Mouse (Mus musculus): ENCODE measurements around the gene Adk. TPM values are rescaled to one million over a fixed set of nuclear protein-coding genes. Genes with fewer than 3 reads are reported as not detected.

Gene Adk
- polyA plus RNA-seq, 1 experiment from 2014 or later, result 197 TPM

DNA sequence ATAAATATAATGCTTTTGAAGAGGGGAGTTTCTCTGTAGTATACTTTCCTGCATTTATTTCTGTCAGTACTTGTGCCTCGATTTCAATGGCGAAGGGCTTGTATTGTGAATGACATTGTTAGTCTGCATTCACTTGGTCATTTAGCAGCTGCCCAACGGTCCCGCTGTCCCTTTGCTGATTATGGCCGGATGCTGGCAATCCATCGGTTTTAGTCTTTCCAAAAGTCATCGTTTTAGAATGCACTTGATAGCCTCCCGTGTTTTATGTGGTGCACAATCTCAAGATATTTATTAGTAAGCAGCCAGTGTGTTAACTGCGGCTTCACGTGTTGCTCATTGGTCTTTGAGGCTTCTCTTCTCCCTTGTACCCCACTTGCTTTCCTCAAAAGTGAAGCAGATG is 113.3 kb downstream of the Adk start:
- H3K9ac ChIP-seq, result no peak overlapping the region
- no peak overlapping the region for H3K4me3 ChIP-seq (replicated peaks)
- H3K9me3 ChIP-seq (replicated peaks), result no peaks in the 10 kb centered on the region
- no peaks in the 10 kb centered on the region for H3K4me1 ChIP-seq (replicated peaks)
- no peak for ATAC-seq (ENCODE audit: insufficient read depth)
- no peak overlapping the region for H3K4me2 ChIP-seq
- 85% methylated on average over 10 of the region's 10 CpGs for WGBS (ENCODE audit: insufficient replicate concordance)
- no peak overlapping the region for H3K27ac ChIP-seq (replicated peaks)
- 0 out of 2 replicates have a peak, but pooled peaks cover 3% of the 10 kb centered on the region for H3K36me3 ChIP-seq (replicated peaks)
- no peaks in the 10 kb centered on the region for H3K27me3 ChIP-seq

- ATAC-seq (ENCODE audit: insufficient read depth), result no peak
- Histone ChIP-seq H3K27me3 (no peaks in the 10 kb centered on the region), H3K9ac (no peak overlapping the region), H3K9me3 (replicated peaks) (no peaks in the 10 kb centered on the region), H3K4me3 (replicated peaks) (no peak overlapping the region), H3K4me1 (replicated peaks) (no peaks in the 10 kb centered on the region), H3K27ac (replicated peaks) (no peak overlapping the region), H3K4me2 (no peak overlapping the region), H3K36me3 (replicated peaks) (0 out of 2 replicates have a peak, but pooled peaks cover 3% of the 10 kb centered on the region)
- WGBS (ENCODE audit: insufficient replicate concordance), result 91% methylated on average over 3 of the region's 3 CpGs
These were observed 113.7 kb downstream of the Adk start for GRCm38 (mm10) chr14:21166114-21166513.

GRCm38 (mm10) chr14:21173973-21174745 is 121.8 kb downstream of the Adk start:
- no peaks in the 10 kb centered on the region for H3K27me3 ChIP-seq
- no peak overlapping the region for H3K4me3 ChIP-seq (replicated peaks)
- H3K9ac ChIP-seq, result no peak overlapping the region
- H3K36me3 ChIP-seq (replicated peaks), result 0 out of 2 replicates have a peak, but pooled peaks cover 3% of the 10 kb centered on the region
- no peak overlapping the region for H3K27ac ChIP-seq (replicated peaks)
- H3K4me1 ChIP-seq (replicated peaks), result no peaks in the 10 kb centered on the region
- no peak overlapping the region for H3K4me2 ChIP-seq
- H3K9me3 ChIP-seq (replicated peaks), result no peaks in the 10 kb centered on the region
- ATAC-seq (ENCODE audit: insufficient read depth), result no peak
- 63% methylated on average over 1 of the region's 1 CpGs for WGBS (ENCODE audit: insufficient replicate concordance)

GRCm38 (mm10) chr14:21174804-21175203 is 122.4 kb downstream of the Adk start:
- Histone ChIP-seq H3K4me3 (replicated peaks) (no peak overlapping the region), H3K27ac (replicated peaks) (no peak overlapping the region), H3K9ac (no peak overlapping the region), H3K9me3 (replicated peaks) (no peaks in the 10 kb centered on the region), H3K4me1 (replicated peaks) (no peaks in the 10 kb centered on the region), H3K4me2 (no peak overlapping the region), H3K27me3 (no peaks in the 10 kb centered on the region), H3K36me3 (replicated peaks) (0 out of 2 replicates have a peak, but pooled peaks cover 3% of the 10 kb centered on the region)
- no peak for ATAC-seq (ENCODE audit: insufficient read depth)
- 60% methylated on average over 2 of the region's 2 CpGs for WGBS (ENCODE audit: insufficient replicate concordance)

DNA sequence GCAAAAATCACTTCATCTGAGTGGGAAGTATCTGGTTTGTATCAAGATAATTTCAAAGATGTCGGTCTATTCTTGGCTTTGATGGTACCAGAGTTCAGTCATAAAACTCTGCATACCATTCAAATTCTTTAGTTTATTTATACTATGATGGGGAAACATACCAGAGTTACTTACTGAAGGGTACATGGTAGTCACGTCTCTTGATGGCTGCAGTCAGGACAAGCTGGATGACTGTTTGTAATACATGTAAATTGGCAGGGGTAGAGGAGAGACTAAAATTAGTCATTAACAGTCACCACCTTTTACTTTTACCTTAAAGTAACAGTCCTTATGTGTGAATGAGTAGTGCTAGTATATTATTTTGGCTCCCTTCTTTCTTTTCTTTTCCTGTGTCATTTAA is 125.4 kb downstream of the Adk start:
- Histone ChIP-seq H3K9me3 (replicated peaks) (no peaks in the 10 kb centered on the region), H3K4me3 (replicated peaks) (no peak overlapping the region), H3K9ac (no peak overlapping the region), H3K4me2 (no peak overlapping the region), H3K27ac (replicated peaks) (no peak overlapping the region), H3K36me3 (replicated peaks) (0 out of 2 replicates have a peak, but pooled peaks cover 3% of the 10 kb centered on the region), H3K27me3 (no peaks in the 10 kb centered on the region), H3K4me1 (replicated peaks) (no peaks in the 10 kb centered on the region)
- WGBS (ENCODE audit: insufficient replicate concordance), result 80% methylated on average over 2 of the region's 2 CpGs
- no peak for ATAC-seq (ENCODE audit: insufficient read depth)

- no peaks in the 10 kb centered on the region for H3K9me3 ChIP-seq (replicated peaks)
- 75% methylated on average over 6 of the region's 6 CpGs for WGBS (ENCODE audit: insufficient replicate concordance)
- H3K4me3 ChIP-seq (replicated peaks), result no peak overlapping the region
- no peak overlapping the region for H3K27ac ChIP-seq (replicated peaks)
- 0 out of 2 replicates have a peak, but pooled peaks cover 3% of the 10 kb centered on the region for H3K36me3 ChIP-seq (replicated peaks)
- no peaks in the 10 kb centered on the region for H3K4me1 ChIP-seq (replicated peaks)
- ATAC-seq (ENCODE audit: insufficient read depth), result no peak
- no peak overlapping the region for H3K4me2 ChIP-seq
- no peaks in the 10 kb centered on the region for H3K27me3 ChIP-seq
- H3K9ac ChIP-seq, result no peak overlapping the region
These were observed 126.0 kb downstream of the Adk start for GRCm38 (mm10) chr14:21178356-21178755.

DNA sequence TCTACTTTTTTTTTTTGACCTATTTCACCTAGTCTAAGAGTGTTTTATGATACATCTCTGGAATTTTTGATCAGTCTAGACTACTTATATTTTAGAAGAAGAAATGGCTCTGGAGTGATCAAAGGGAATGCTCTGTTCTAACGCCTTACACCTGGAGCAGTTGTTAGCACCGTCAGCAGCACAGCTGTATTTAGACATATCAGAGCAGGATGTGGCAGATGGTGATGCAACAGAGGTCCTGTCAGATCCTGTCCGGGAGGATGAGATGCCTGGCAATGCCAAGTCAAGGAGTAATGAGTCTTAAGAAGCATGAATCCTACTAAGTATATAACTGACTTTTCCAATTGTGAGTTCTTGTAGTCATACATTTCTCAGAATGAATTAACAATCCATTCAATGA is 128.7 kb downstream of the Adk start:
- 0 out of 2 replicates have a peak, but pooled peaks cover 4% of the 10 kb centered on the region for H3K36me3 ChIP-seq (replicated peaks)
- no peaks in the 10 kb centered on the region for H3K4me1 ChIP-seq (replicated peaks)
- H3K4me2 ChIP-seq, result no peak overlapping the region
- ATAC-seq (ENCODE audit: insufficient read depth), result no peak
- H3K4me3 ChIP-seq (replicated peaks), result no peak overlapping the region
- H3K9ac ChIP-seq, result no peak overlapping the region
- no peaks in the 10 kb centered on the region for H3K27me3 ChIP-seq
- H3K9me3 ChIP-seq (replicated peaks), result no peaks in the 10 kb centered on the region
- WGBS (ENCODE audit: insufficient replicate concordance), result 54% methylated on average over 3 of the region's 3 CpGs
- H3K27ac ChIP-seq (replicated peaks), result no peak overlapping the region

DNA sequence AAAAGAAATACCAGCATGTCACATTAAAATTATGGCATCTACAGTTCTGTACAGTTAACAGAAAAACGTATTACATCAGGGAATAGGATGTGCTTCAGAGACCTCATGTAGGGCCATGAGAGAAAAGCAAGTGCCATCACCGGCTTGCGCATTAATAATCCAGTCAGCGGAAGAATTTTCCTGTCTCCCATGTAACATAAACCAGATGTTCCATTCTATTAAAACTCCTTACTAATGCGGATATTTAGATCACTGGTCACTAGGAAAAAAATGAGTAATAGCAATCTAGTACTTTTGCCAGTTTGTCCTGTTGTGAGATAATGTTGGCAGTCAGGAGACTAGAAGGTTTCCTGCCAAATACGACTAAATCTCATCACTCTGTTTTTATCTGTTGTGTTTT is 139.6 kb downstream of the Adk start:
- WGBS (ENCODE audit: insufficient replicate concordance), result 77% methylated on average over 6 of the region's 6 CpGs
- Histone ChIP-seq H3K9ac (no peak overlapping the region), H3K4me3 (replicated peaks) (no peak overlapping the region), H3K9me3 (replicated peaks) (no peaks in the 10 kb centered on the region), H3K4me2 (no peak overlapping the region), H3K27ac (replicated peaks) (no peak overlapping the region), H3K4me1 (replicated peaks) (no peaks in the 10 kb centered on the region), H3K36me3 (replicated peaks) (no peaks in the 10 kb centered on the region), H3K27me3 (no peaks in the 10 kb centered on the region)
- ATAC-seq (ENCODE audit: insufficient read depth), result no peak

DNA sequence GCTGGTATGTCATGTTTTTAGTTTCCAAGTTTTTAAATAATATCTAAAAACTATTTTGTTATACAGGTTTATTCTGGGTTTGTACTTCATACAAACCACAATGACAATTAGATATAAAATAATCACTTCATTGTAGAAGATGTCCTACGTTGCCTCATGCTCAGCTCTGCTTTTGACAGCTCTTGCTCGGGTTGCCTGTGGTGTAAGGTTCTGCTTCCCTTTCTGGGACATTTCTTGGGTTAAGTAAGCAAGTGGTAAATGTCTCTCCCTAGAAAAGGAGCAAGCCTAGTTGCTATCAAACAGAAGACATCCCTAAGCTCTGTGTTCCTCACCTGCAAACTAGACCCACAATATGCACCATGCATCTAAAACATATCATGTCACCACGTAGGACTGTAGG is 140.4 kb downstream of the Adk start:
- no peak overlapping the region for H3K4me2 ChIP-seq
- 71% methylated on average over 3 of the region's 3 CpGs for WGBS (ENCODE audit: insufficient replicate concordance)
- H3K9ac ChIP-seq, result no peak overlapping the region
- H3K4me3 ChIP-seq (replicated peaks), result no peak overlapping the region
- no peaks in the 10 kb centered on the region for H3K27me3 ChIP-seq
- no peaks in the 10 kb centered on the region for H3K9me3 ChIP-seq (replicated peaks)
- no peaks in the 10 kb centered on the region for H3K4me1 ChIP-seq (replicated peaks)
- no peak overlapping the region for H3K27ac ChIP-seq (replicated peaks)
- ATAC-seq (ENCODE audit: insufficient read depth), result no peak
- no peaks in the 10 kb centered on the region for H3K36me3 ChIP-seq (replicated peaks)

DNA sequence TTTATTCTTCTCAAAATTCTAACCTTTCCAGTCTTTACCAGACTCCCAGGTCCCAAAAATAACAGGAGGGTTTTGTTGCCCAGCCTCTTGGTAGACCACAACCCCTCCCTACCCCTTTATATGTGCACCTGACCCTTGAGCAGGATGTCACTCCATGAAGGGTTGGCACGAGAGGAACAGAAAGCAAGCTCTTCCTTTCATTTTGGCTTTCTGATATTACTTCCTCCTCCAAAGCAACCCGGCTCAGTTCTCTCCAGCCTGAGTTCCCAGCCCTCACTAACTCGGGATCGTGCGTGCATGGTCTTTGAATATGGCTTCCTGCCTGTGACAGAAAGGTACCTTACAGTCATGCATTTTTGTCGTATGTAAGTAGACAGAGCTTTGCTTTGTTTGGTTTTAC is 142.0 kb downstream of the Adk start:
- Histone ChIP-seq H3K4me2 (no peak overlapping the region), H3K9ac (no peak overlapping the region), H3K9me3 (replicated peaks) (no peaks in the 10 kb centered on the region), H3K27ac (replicated peaks) (no peak overlapping the region), H3K4me3 (replicated peaks) (no peak overlapping the region), H3K27me3 (no peaks in the 10 kb centered on the region), H3K36me3 (replicated peaks) (no peaks in the 10 kb centered on the region), H3K4me1 (replicated peaks) (no peaks in the 10 kb centered on the region)
- WGBS (ENCODE audit: insufficient replicate concordance), result 52% methylated on average over 6 of the region's 6 CpGs
- ATAC-seq (ENCODE audit: insufficient read depth), result no peak

GRCm38 (mm10) chr14:21200850-21201249 is 148.5 kb downstream of the Adk start:
- no peaks in the 10 kb centered on the region for H3K36me3 ChIP-seq (replicated peaks)
- no peak overlapping the region for H3K4me3 ChIP-seq (replicated peaks)
- no peak overlapping the region for H3K4me2 ChIP-seq
- H3K4me1 ChIP-seq (replicated peaks), result no peaks in the 10 kb centered on the region
- H3K27ac ChIP-seq (replicated peaks), result no peak overlapping the region
- no peaks in the 10 kb centered on the region for H3K9me3 ChIP-seq (replicated peaks)
- 48% methylated on average over 3 of the region's 3 CpGs for WGBS (ENCODE audit: insufficient replicate concordance)
- ATAC-seq (ENCODE audit: insufficient read depth), result no peak
- H3K27me3 ChIP-seq, result no peaks in the 10 kb centered on the region
- no peak overlapping the region for H3K9ac ChIP-seq

DNA sequence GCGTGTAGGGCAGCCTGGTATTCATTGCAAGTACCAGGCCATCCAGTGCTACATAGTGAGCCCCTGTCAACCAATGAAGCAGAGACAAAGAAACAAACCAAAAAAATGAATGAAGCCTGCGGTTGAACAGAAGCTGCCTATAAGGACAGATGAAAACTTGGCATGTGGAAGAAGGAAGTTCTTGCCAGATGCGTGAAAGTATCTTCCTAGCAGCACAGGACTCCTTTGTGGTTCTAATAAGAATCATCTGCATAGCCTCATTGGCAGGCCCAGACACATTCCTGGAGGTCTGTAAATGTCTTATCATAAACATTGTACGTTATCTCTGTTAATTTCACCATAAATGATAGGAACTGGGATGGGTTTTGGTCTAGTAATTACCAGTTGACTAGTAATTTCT is 154.1 kb downstream of the Adk start:
- no peak overlapping the region for H3K27ac ChIP-seq (replicated peaks)
- ATAC-seq (ENCODE audit: insufficient read depth), result no peak
- 0 out of 2 replicates have a peak, but pooled peaks cover 1% of the 10 kb centered on the region for H3K36me3 ChIP-seq (replicated peaks)
- H3K4me2 ChIP-seq, result no peak overlapping the region
- H3K27me3 ChIP-seq, result no peaks in the 10 kb centered on the region
- H3K4me1 ChIP-seq (replicated peaks), result no peaks in the 10 kb centered on the region
- no peak overlapping the region for H3K4me3 ChIP-seq (replicated peaks)
- no peak overlapping the region for H3K9ac ChIP-seq
- 80% methylated on average over 4 of the region's 4 CpGs for WGBS (ENCODE audit: insufficient replicate concordance)
- no peaks in the 10 kb centered on the region for H3K9me3 ChIP-seq (replicated peaks)
